Mouse (Mus musculus) stomach, postnatal 0 days (tissue): ENCODE data around the gene Slc22a8. TPM values are rescaled to one million over a fixed set of nuclear protein-coding genes. Genes with fewer than 3 reads are reported as not detected.

Source experiments
- ATAC-seq: fragments of 200-750 bp; cut with Nextera tagmentation; 2 replicates; pipeline ENCODE4 v1.8.0; 2017; ENCODE audit not compliant: low FRiP score, low TSS enrichment
- DNase-seq: peaks from one replicate; pipeline ENCODE4 v3.0.0-alpha.2; 2016; ENCODE audit warnings: low spot score
- H3K27ac ChIP-seq: fragments of 300-500 bp; sonication (generic); replicated peaks from 2 replicates; pipeline ENCODE4 v1.5.1; 2014; ENCODE audit warnings: mild to moderate bottlenecking, control low read depth
- H3K27me3 ChIP-seq: fragments of 300-500 bp; sonication (generic); 2 replicates; pipeline ENCODE4 v1.6.1; 2014; ENCODE audit warnings: low read length; ENCODE audit not compliant: control insufficient read depth, insufficient read depth
- H3K36me3 ChIP-seq: fragments of 300-500 bp; sonication (generic); 2 replicates; pipeline ENCODE4 v1.6.1; 2014; ENCODE audit warnings: low read length, mixed read lengths; ENCODE audit not compliant: control insufficient read depth, insufficient read depth
- H3K4me1 ChIP-seq: fragments of 300-500 bp; sonication (generic); replicated peaks from 2 replicates; pipeline ENCODE4 v1.6.1; 2014; ENCODE audit warnings: antibody characterized with exemption; ENCODE audit not compliant: control insufficient read depth, insufficient read depth
- H3K4me2 ChIP-seq: fragments of 300-500 bp; sonication (generic); replicated peaks from 2 replicates; pipeline ENCODE4 v1.6.1; 2014; ENCODE audit warnings: low read depth, mild to moderate bottlenecking, control low read depth, moderate library complexity
- H3K4me3 ChIP-seq: fragments of 300-500 bp; sonication (generic); 2 replicates; pipeline ENCODE4 v1.5.1; 2014; ENCODE audit warnings: low read depth, low read length, control low read depth
- H3K9ac ChIP-seq: fragments of 300-500 bp; sonication (generic); 2 replicates; pipeline ENCODE4 v1.6.1; 2014; ENCODE audit warnings: mild to moderate bottlenecking, low read length, control low read depth, mixed read lengths
- H3K9me3 ChIP-seq: fragments of 300-500 bp; sonication (generic); 2 replicates; pipeline ENCODE4 v1.6.1; 2016; ENCODE audit warnings: low read length; ENCODE audit not compliant: control insufficient read depth
- CTCF ChIP-seq: IDR thresholded peaks from 2 replicates; pipeline ENCODE4 v1.5.1; 2016; ENCODE audit warnings: antibody characterized with exemption, low read depth, mild to moderate bottlenecking, moderate library complexity
- EP300 ChIP-seq: optimal IDR thresholded peaks from 2 replicates; pipeline ENCODE3; 2016; ENCODE audit warnings: antibody characterized with exemption
- WGBS: fragments of 180-500 bp; shearing (Covaris S2); extraction: QIAGEN DNeasy Blood & Tissue Kit; methylation state at CpG from one replicate; pipeline ENCODE4 v1.1.7; 2014; 5-methylcytosine and 5-hydroxymethylcytosine counted together
- polyA plus RNA-seq: library from polyadenylated mRNA; unstranded; fragments of >200 nt; fragmentation: Nextera tagmentation; extraction: Ambion mirVana; gene quantifications from 2 replicates; pipeline ENCODE4 v1.2.1, GENCODE M21; 2015

Slc22a8 gene
- polyA plus RNA-seq, 1 experiment from 2014 or later, result 0.06 TPM

GRCm38 (mm10) chr19:8578293-8578969 lies 12.6 kb upstream of the Slc22a8 start:
- 0 out of 2 replicates have a peak overlapping the region, but pooled peaks have one; percentile 35 for H3K27ac ChIP-seq

GRCm38 (mm10) chr19:8578970-8579342 lies 12.1 kb upstream of the Slc22a8 start:
- Histone ChIP-seq H3K27ac (0 out of 2 replicates have a peak overlapping the region, but pooled peaks have one; percentile 35), H3K4me1 (no peaks in the 10 kb centered on the region), H3K4me2 (peak overlapping the region; percentile 53), H3K9ac (0 out of 2 replicates have a peak overlapping the region, but pooled peaks have one; percentile 8), H3K36me3 (no peaks in the 10 kb centered on the region), H3K9me3 (no peaks in the 10 kb centered on the region), H3K27me3 (no peaks in the 10 kb centered on the region), H3K4me3 (peak overlapping the region; percentile 36)
- WGBS, result 37% methylated on average over 2 of the region's 2 CpGs
- no peak for DNase-seq
- TF ChIP-seq CTCF (no peak), EP300 (no peak)
- ATAC-seq, result no peak

More at GRCm38 (mm10) chr19:8578293-8578969, 12.6 kb upstream of the Slc22a8 start:
- TF ChIP-seq EP300, result no peak
- TF ChIP-seq CTCF, result peak; percentile 99
- Histone ChIP-seq H3K4me2 (peak overlapping the region; percentile 53), H3K36me3 (no peaks in the 10 kb centered on the region), H3K4me3 (peak overlapping the region; percentile 36), H3K4me1 (no peaks in the 10 kb centered on the region), H3K27me3 (no peaks in the 10 kb centered on the region), H3K9ac (peak overlapping the region; percentile 8; the same call in 1 of the 2 replicates), H3K9me3 (no peaks in the 10 kb centered on the region)
- ATAC-seq (peak; percentile 79; the same call in 1 of the 2 replicates), DNase-seq (peak; percentile 57)
- WGBS, result 11% methylated on average over 24 of the region's 24 CpGs

GRCm38 (mm10) chr19:8585298-8585697 lies 5.8 kb upstream of the Slc22a8 start:
- no peaks in the 10 kb centered on the region for H3K36me3 ChIP-seq
- no peaks in the 10 kb centered on the region for H3K4me1 ChIP-seq
- H3K9ac ChIP-seq, result no peak overlapping the region
- H3K4me2 ChIP-seq, result no peak overlapping the region
- H3K27ac ChIP-seq, result no peak overlapping the region
- no peaks in the 10 kb centered on the region for H3K27me3 ChIP-seq
- WGBS, result 70% methylated on average over 3 of the region's 3 CpGs
- no peaks in the 10 kb centered on the region for H3K9me3 ChIP-seq
- no peak overlapping the region for H3K4me3 ChIP-seq
- DNase-seq (no peak), ATAC-seq (no peak)
- TF ChIP-seq EP300 (no peak), CTCF (no peak)

- H3K27ac ChIP-seq, result no peak overlapping the region
- ATAC-seq (no peak), DNase-seq (no peak)
- H3K4me2 ChIP-seq, result no peak overlapping the region
- no peaks in the 10 kb centered on the region for H3K9me3 ChIP-seq
- no peaks in the 10 kb centered on the region for H3K4me1 ChIP-seq
- 82% methylated on average over 2 of the region's 2 CpGs for WGBS
- no peak for TF ChIP-seq CTCF
- no peak for TF ChIP-seq EP300
- no peaks in the 10 kb centered on the region for H3K36me3 ChIP-seq
- H3K27me3 ChIP-seq, result no peaks in the 10 kb centered on the region
- H3K9ac ChIP-seq, result no peak overlapping the region
- H3K4me3 ChIP-seq, result no peak overlapping the region
Measured at GRCm38 (mm10) chr19:8585899-8586298, 5.2 kb upstream of the Slc22a8 start.

- no peaks in the 10 kb centered on the region for H3K4me1 ChIP-seq
- no peaks in the 10 kb centered on the region for H3K36me3 ChIP-seq
- no peak for DNase-seq
- ATAC-seq, result no peak
- H3K4me3 ChIP-seq, result no peak overlapping the region
- H3K9ac ChIP-seq, result no peak overlapping the region
- H3K27ac ChIP-seq, result no peak overlapping the region
- H3K27me3 ChIP-seq, result no peaks in the 10 kb centered on the region
- no peak overlapping the region for H3K4me2 ChIP-seq
- no peak for TF ChIP-seq CTCF
- no peak for TF ChIP-seq EP300
- 56% methylated on average over 3 of the region's 3 CpGs for WGBS
- no peaks in the 10 kb centered on the region for H3K9me3 ChIP-seq
Measured at GRCm38 (mm10) chr19:8586350-8586749, 4.7 kb upstream of the Slc22a8 start.

GRCm38 (mm10) chr19:8587315-8587714 lies 3.7 kb upstream of the Slc22a8 start:
- WGBS, result 74% methylated on average over 1 of the region's 1 CpGs
- H3K27ac ChIP-seq, result no peak overlapping the region
- H3K4me2 ChIP-seq, result no peak overlapping the region
- TF ChIP-seq CTCF, result peak; percentile 37
- no peak for TF ChIP-seq EP300
- H3K27me3 ChIP-seq, result no peaks in the 10 kb centered on the region
- H3K4me1 ChIP-seq, result no peaks in the 10 kb centered on the region
- no peaks in the 10 kb centered on the region for H3K36me3 ChIP-seq
- DNase-seq, result no peak
- H3K9me3 ChIP-seq, result no peaks in the 10 kb centered on the region
- H3K4me3 ChIP-seq, result no peak overlapping the region
- ATAC-seq, result no peak
- no peak overlapping the region for H3K9ac ChIP-seq
